Mouse (Mus musculus) ZHBTc4 (cell line): ENCODE results near the gene Tlx3.

Source experiments
- DNase-seq: peaks from one replicate; pipeline ENCODE4 v3.0.0-alpha.2; 2011; ENCODE audit warnings: low read depth, low spot score

Gene Tlx3

DNA sequence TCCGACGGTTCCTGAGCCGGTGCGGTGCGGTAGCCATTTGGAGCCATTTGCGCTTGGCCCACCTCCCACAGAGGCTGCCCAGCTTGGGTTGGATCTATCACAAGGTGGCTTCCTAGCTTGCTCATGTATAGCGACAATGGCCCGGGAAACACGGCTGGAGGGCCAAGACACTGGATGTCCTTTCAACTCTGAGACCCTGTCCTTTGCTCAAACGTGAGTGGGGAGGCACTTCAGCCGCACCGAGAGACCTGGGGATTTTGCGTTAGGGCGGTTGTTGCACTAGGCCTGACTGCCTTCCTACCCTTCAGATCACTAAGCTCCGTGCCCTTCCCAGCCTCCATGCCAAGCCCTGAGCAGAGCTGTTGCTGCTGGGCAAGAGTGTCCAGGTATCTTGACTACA, 5.7 kb downstream of the Tlx3 start:
- DNase-seq, result no peak

DNA sequence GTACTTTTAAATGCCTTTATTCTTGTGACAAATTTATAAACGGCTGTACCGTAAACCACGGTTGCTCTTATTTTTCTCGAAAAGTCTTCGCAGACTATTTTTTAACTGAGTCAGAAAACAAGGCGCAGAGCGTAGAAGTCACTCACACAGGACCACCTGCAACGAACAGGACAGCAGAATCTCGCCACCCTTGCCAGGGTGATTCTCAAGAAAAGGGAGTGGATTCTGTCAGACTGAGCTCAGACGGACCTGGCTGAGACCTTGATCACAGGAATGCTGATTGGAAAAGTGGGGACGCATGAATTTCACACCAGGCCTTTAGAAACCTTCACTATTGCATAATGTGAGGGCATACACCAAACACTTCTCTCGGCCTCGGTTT, 6.3 kb downstream of the Tlx3 start:
- no peak for DNase-seq

DNA sequence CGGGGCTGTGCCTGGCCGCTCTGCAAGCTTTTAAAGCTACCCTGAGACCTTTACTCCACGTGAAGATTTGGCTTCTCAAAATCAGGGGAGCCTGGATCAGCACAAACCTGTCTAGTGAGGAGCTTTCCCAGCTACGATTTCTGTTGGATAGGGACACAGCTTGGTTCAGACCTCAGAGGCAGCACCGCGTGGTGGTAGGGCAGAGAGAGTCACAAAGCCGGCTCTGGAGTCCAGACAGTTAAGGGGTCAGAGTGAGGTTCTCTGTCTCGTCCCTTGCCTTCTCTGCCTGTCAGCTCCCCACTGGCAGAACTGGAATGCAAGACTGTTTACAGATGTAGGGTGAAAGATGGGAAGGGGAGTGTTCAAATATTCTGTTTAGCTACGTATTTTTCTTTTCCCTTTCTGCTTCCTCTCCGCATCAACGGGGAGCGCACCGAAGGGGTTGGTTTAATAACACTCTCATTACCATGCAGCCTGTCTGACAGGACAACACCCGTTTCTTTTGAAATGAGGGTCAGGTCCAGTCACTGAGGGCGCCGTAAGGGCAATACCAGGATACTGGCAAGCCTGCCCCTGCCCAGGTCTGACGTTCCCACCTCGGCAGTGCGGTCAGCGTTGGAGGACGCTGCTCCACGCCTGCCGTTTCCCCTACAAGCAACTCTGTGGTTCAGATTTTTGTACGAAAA, 6.8 kb downstream of the Tlx3 start:
- no peak for DNase-seq

DNA sequence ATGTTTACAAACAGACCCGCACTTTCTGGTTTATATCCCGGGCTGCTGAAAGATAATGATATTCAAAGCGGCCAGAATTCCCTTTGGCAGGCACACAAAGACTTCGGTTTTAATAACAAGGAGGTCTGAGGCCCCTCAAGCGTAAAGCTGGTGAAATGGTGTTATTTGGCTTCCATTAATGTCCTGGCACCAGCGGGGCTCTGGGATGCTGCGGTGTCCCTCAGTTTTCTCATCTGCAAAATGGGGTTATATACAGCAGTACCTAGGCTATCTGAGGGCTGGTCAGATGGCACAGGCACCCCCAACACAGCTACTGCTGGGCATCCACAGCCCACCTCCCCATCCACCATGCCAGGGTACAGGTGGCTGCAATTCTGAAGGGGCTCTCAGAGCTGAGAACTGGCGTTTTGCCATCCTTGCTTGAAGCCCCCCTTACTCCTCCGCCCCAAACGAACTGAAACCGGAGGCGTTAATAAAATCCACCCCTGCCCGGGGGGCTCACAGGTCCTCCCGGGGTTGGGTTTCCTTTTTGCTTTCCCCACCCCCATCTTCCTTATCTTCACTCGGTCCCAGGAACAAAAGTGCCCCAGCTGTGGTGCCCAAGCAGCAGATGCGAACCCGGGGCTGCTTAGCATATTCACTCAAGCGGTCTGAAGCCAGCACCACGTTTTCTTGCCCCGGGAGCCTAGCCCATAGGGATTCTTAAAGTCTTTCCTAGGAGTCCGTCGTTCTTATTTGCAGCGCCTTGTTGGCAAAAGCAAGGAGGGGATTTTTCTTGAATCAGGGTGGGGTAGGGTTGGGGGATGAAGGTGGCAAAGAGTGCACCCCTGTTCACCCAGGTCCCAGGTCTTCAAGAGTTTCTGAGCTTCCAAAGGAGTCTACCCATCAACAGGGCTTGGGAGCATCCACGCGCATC, 7.6 kb downstream of the Tlx3 start:
- no peak for DNase-seq

DNA sequence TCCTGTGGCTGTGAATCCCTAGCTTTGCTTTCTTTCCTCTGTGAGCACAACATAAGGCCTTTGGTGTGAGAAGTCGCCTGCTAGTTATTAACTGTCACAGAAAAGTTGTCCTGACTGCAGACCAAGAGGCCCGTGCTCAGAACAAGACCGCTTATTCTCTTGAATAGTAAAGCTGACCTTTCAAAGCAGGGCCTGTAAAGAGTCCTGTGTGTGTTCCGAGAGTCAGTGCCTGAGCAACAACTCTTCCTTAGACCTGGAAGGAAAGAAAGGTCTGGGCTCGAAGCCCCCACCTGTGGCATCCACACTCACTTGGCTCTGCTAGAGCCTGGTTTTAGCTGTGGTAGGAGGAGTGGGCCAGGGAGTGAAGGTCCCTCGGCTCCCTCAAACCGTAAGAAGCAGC, 8.3 kb downstream of the Tlx3 start:
- DNase-seq, result no peak

DNA sequence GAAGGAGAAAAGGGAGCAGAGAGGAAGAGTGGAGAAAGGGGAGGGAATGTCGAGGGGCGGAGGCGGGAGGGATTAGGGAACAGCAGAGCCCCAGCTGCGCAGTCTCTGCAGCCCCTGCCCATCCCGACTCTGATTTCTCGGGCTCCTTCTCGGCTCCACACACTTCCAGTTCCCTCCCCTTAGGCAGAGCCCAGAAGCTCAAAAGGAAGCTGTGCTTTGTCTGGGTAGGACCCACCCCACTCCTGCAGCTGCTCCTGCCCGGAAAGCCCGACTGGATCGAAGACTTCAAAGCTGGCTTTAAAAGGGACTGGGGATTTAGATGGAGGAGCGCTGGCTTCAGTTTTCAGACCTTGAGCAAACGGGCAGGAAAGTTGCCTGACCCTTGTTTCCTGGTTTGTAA, 9.7 kb downstream of the Tlx3 start:
- peak; percentile 69 for DNase-seq

DNA sequence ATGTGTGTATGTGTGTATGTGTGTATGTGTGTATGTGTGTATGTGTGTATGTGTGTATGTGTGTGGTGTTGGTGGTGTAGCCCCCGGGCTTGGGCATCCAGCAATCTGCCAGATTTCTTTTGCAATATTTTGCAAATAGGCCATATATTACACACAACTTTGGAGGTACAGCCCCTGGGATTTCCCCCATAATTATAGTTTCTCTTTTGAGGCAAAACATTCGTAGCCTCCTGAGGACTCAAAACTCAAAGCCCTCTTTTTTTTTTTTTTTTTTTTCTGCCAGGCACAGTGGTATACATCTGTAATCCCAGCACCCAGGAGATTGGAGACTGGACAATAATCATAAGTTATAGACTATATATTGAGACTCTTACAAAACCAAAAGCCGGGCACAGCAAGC, 21.6 kb downstream of the Tlx3 start:
- DNase-seq, result no peak

DNA sequence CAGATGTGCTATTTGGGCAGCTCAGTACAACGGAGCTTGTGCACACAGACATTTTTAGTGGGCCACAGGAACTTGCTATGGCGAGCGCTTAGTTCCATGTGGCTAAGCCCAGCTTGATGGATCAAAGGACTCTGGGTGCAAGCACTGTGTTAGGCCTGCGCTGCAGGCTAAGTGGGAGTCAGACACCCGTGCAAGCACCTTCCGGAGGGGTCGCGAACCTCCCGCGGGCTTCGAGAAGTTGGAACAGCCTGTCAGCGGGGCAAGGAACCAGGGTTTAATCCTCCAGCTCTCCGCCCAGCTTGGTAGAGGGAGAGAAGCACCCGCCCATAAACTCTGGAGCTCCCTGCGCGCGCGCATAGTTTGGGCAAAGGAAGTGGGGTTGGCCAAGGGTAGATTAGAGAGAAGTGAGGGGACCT, 22.7 kb downstream of the Tlx3 start:
- peak; percentile 76 for DNase-seq

DNA sequence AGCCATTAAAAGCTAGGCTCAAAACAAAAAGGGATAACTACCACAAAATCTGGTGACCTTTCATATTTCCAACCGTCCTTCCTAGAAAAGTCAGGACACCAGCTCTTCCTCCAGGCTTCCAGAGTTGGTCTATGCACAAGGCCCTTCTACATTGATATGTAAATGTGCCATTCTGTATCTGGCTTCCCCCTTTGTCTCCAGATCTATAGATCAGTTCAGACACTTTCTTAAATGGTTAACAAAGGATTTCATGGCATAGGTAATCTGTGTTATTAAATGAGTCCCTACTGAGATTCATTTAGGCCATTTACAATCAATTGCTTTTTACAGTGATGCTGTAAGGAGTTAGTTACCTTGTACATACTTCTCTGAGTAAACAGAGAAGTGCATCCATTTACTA, 23.6 kb downstream of the Tlx3 start:
- DNase-seq, result peak; percentile 63

DNA sequence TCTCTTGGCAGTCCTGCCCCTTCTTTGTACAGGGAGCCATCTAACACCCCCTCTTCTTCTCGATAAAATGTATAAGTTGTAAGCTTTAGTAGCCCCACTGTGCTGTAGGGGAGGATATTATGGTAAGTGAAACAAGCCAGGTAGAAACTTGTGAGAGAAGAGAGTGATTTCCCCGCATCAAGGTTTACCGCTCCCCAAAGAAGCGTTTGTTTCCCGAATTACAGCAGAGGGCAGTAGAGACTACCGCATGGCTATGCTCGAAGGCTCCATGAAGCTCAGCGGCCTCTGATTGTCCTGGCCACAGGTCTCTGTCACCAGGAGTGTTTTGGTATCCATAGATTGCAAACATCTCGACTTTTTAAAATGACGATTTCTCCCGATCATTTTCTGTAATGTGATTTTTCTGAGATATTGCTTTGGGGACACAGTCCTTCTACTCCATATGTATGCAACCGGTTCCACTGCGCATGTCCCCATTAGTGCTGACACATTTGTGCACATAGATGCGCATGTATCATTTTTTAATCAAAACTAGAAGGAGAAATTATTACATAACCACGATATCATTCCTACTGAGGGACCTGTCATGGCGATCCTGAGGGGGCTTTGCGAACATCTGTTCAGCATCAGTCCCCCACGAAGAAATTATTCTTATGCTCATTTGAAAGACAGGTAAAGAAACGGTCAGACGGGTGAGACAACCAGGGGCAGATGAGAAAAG, 26.7 kb downstream of the Tlx3 start:
- DNase-seq, result peak; percentile 73

DNA sequence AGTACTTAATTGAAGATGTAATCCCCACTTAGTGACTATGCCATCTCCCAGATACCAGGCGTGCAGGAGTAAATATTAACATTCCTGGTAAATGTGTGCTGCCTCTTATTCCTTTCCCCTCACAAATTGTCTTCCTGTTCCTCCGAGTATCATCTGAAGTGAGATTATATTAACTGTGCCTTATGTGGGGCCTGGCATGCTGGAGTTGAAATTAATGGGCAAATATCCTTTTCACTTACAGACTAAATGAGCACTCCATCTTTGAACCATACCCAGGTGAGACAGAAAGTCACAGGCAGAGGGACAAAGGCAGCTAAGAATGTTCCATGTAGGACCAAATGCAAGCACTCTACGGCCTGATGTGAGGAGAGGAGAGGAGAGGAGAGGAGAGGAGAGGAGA, 27.6 kb downstream of the Tlx3 start:
- DNase-seq, result no peak

DNA sequence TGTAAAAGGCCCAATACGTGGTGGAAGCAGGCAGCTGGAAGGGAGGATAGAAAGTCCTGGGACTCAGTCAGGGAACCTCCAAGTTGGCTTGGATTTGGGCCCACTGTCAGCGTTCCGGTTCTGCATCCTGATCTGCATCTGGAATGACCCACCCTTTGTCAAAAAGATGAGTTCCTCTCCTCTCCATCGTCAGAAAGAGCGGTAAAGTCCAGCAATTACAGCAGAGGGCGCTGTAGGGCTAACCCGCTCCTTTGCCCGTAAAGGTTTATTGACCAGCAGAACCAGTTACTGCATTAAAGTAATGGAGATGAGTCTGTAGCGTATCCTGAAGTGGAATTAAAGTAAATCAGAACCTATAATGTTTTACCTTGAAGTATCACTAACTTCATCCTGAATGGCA, 32.9 kb downstream of the Tlx3 start:
- peak; percentile 82 for DNase-seq

DNA sequence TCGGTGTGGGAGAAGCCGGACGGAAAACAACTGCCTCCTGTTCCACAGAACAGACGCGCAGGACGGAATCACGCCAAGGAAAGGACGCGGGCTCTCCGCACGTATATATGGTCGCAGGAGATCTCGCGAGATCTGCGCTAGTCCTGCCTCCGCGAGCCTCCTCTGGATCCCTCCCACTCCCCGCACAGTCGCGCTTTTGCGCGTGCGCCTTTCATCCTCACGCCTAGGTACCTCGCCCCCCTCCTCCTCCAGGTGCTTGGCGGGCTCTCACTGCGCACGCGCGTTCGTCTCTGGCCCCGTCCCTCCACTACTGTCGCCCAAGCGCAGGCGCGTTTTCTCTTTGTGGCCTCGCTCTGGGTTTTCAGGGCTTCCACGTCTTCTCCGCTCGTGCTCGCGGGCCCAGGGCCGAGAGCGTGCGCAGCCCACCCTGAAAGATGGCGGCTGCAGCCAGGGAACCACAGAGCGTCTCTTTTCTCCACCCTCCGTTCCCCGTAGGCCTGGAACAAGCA, 40.3 kb downstream of the Tlx3 start, which contains the start of gene Npm1:
Npm1 (minus strand) TSS at position 209 of the 509 bp plus-strand sequence.
- DNase-seq, result peak; percentile 100

DNA sequence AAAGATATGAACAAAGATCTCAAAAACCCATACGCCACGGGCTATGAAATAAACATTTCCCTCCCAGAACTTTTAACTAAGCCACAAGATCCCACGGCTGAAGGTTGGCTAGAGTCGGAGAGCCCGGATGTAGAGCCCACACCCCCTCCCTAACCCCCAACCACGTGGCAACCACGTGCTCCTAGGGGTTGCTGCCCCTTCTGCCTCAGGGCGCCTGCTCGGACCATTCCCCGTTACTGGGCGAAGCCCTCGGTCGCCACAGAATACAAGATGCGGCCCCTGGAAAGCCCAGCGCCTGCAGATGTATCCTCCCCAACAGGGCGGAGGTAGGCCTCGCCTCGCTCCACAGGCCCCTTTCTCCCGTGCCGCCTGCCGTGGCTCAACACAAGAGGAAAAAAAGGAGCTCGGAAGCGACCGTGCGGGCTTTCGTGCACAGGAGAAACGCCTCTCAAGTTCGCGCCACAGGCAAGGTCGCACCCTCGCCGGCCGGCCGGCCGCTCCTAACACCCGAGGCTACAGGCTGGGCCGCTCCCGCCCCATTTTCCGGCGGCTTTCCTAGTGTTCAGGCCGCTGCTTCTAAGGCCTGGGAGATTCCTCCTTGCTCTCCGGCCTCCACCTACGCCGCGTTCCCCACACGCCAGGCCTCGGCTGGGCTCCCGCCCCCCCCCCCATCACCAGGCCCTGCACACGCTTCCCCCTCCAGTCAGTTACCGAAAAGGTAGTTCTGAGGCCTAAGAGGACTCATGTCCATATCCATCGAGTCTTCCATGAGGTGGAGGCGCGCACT, 41.0 kb downstream of the Tlx3 start:
- peak; percentile 93 for DNase-seq

DNA sequence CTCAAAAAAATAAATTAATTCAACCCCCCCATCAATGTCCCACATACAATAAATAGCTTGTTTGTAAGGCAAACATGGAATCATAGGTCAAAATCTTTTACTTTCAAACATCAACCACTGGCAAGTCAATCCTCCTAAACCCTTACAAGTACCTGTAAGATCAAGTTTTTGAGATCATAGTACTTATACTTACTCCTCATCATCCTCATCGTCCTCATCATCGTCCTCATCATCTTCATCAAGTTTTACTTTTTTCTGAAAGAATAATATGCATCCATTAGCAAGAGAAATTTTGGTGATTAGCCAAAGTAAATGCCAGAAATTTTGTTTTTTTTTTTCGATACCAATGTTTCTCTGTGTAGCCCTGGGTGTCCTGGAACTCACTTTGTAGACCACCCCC, 43.6 kb downstream of the Tlx3 start:
- no peak for DNase-seq

DNA sequence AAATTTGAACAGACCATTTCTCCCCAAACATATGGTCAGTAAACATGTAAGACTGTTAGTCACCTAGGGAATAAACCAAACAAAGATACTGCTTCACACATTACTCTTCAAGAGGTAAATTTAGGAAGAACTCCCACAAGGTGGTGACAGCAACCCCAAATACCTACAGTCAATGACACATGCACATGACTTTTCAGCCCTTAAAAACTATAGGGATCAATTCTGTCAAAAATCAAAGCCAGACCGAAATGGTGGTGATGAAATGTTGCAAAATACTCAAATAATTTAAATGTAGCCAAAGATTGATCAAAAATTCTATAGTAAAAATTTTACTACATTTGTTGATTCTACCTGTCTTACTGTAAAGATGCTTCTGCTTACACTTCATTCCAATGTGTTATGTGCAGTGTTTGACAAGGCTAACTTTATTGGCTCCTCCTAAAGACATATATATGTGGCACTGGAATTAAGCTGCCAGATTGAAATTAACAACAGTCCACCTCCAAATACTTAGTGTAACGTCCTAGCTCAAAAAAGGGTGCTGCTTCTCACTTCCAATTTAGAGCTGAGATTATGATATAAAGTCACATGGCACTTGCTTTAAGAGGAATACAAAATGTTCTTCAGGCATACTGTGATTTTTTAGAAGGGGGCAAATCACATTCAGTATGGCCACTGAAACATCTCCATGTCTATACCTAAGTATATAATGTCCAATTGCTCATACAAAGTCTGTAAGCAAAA, 45.8 kb downstream of the Tlx3 start:
- DNase-seq, result peak; percentile 16

DNA sequence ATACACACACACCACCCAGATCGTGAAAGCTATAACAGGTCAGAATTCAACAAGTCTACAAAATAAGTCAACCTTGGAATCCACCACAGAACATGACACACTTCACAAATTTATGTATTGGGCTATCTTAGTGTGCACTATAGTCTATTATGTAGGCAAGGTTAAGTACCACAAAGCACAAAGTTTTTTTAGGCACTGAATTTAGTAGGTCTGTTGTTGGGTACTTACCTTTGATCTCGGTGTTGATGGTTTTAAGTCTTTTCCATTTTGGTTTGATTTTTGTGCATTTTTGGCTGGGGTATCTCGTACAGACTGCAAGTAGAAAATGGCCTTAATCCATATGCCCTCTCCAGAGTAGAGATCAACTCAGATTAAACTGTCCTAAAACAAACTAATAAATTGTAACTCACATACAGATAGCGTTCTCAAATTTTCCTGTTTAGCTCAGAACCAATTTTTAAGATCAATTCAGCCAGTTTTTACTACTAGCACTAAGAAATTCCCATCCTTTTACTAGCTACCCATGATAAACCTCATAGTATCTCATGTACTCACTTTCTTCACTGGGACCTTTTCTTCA, 46.9 kb downstream of the Tlx3 start:
- DNase-seq, result peak; percentile 12

DNA sequence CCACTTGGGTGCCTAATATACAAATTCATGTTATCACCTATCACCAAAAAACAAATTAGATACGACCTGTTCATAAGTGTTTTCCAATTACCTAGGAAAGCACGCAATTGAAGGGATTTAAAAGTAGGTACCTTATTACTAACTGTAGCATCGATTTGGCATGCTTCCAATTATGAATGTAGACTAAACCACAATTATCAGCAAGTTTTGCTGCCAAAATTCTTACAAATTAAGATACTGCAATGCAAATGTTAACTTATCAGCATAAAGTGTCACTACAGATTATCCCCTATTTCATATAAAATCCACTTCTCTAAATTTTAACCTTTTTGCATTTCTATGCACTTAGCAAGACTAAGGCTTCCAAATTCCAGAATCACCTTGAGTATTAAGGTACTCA, 48.9 kb downstream of the Tlx3 start:
- DNase-seq, result no peak

DNA sequence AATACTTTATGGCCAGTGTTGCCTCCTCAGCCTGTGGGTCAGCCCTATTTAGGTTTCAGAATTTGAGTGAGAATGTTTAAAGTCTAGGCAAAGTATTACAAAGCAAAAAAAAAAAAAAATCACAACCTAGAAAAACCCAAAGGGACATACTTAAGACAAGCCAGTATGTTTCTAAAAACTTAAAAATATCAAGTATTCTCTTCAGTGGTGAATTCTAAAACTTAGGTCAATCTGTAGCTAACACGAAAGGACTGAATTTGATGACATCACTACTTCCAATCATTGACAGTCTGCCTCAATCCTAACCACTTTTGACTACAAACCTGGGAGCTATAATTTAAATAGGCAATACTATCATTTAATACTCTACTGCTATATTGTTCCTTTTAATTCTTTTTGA, 50.4 kb downstream of the Tlx3 start:
- DNase-seq, result no peak

DNA sequence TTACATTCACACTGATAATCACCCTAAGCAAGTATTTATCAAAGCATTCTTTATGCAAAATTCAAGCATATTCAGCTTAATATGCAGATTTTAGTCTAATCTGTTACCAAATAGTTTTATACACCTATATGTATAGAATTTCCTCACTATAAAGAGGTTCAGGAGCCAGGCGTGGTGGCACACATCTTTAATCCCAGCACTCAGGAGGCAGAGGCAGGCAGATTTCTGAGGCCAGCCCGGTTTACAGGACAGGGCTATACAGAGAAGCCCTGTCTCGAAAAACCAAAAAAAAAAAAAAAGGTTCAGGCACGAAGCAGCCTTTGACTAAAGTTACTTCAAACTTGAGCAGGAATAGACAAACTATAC, 51.6 kb downstream of the Tlx3 start:
- no peak for DNase-seq
